Mouse (Mus musculus): ENCODE measurements around the gene Aldh1a1. TPM values are rescaled to one million over a fixed set of nuclear protein-coding genes. Genes with fewer than 3 reads are reported as not detected.
"Not testable (repeated sequence)": the region's sequence is repeated elsewhere in the genome, so short reads cannot be mapped to it uniquely, and the experiment has no call there.

The Aldh1a1 gene
- polyA plus RNA-seq, 1 experiment from 2014 or later, result 0.32 TPM

GRCm38 (mm10) chr19:20647496-20647895 is 155.0 kb downstream of the Aldh1a1 start:
- not testable (repeated sequence) for H3K36me3 ChIP-seq (ENCODE audit: control insufficient read depth, insufficient read depth, low read length); DNase-seq (ENCODE audit: low spot score); H3K9ac ChIP-seq (ENCODE audit: low read length); H3K27ac ChIP-seq (ENCODE audit: low read depth, low read length); H3K9me3 ChIP-seq (ENCODE audit: control insufficient read depth, low read length); H3K27me3 ChIP-seq (ENCODE audit: control insufficient read depth, insufficient read depth, low read length); H3K4me3 ChIP-seq (ENCODE audit: low read depth, low read length); H3K4me1 ChIP-seq (replicated peaks; ENCODE audit: control insufficient read depth, insufficient read depth, low read length); H3K4me2 ChIP-seq (ENCODE audit: low read depth, low read length, severe bottlenecking); ATAC-seq (replicated peaks; ENCODE audit: low FRiP score)

- 35% methylated on average over 2 of the region's 2 CpGs for WGBS
- Histone ChIP-seq H3K27me3 (ENCODE audit: control insufficient read depth, insufficient read depth, low read length) (no peaks in the 10 kb centered on the region), H3K27ac (ENCODE audit: low read depth, low read length) (no peak overlapping the region), H3K9me3 (ENCODE audit: control insufficient read depth, low read length) (no peaks in the 10 kb centered on the region), H3K9ac (ENCODE audit: low read length) (no peak overlapping the region), H3K4me2 (ENCODE audit: low read depth, low read length, severe bottlenecking) (no peak overlapping the region), H3K36me3 (ENCODE audit: control insufficient read depth, insufficient read depth, low read length) (no peaks in the 10 kb centered on the region), H3K4me3 (ENCODE audit: low read depth, low read length) (no peak overlapping the region), H3K4me1 (replicated peaks; ENCODE audit: control insufficient read depth, insufficient read depth, low read length) (no peaks in the 10 kb centered on the region)
- no peak; the same call in 1 of the 2 replicates for ATAC-seq (replicated peaks; ENCODE audit: low FRiP score)
- DNase-seq (ENCODE audit: low spot score), result no peak
These were observed 157.5 kb downstream of the Aldh1a1 start for GRCm38 (mm10) chr19:20650008-20650407.

GRCm38 (mm10) chr19:20653082-20653676 is 160.7 kb downstream of the Aldh1a1 start:
- Histone ChIP-seq H3K27me3 (ENCODE audit: control insufficient read depth, insufficient read depth, low read length) (no peaks in the 10 kb centered on the region), H3K27ac (ENCODE audit: low read depth, low read length) (no peak overlapping the region), H3K9ac (ENCODE audit: low read length) (no peak overlapping the region), H3K4me2 (ENCODE audit: low read depth, low read length, severe bottlenecking) (no peak overlapping the region), H3K4me3 (ENCODE audit: low read depth, low read length) (no peak overlapping the region), H3K4me1 (replicated peaks; ENCODE audit: control insufficient read depth, insufficient read depth, low read length) (no peaks in the 10 kb centered on the region), H3K36me3 (ENCODE audit: control insufficient read depth, insufficient read depth, low read length) (no peaks in the 10 kb centered on the region), H3K9me3 (ENCODE audit: control insufficient read depth, low read length) (no peaks in the 10 kb centered on the region)
- ATAC-seq (replicated peaks; ENCODE audit: low FRiP score), result no peak
- WGBS, result 88% methylated on average over 1 of the region's 1 CpGs
- no peak for DNase-seq (ENCODE audit: low spot score)

GRCm38 (mm10) chr19:20654141-20654873 is 161.8 kb downstream of the Aldh1a1 start:
- H3K27me3 ChIP-seq (ENCODE audit: control insufficient read depth, insufficient read depth, low read length), result no peaks in the 10 kb centered on the region
- no peak overlapping the region for H3K4me3 ChIP-seq (ENCODE audit: low read depth, low read length)
- no peak for ATAC-seq (replicated peaks; ENCODE audit: low FRiP score)
- no peaks in the 10 kb centered on the region for H3K36me3 ChIP-seq (ENCODE audit: control insufficient read depth, insufficient read depth, low read length)
- no peaks in the 10 kb centered on the region for H3K4me1 ChIP-seq (replicated peaks; ENCODE audit: control insufficient read depth, insufficient read depth, low read length)
- no peak for DNase-seq (ENCODE audit: low spot score)
- H3K9ac ChIP-seq (ENCODE audit: low read length), result no peak overlapping the region
- H3K27ac ChIP-seq (ENCODE audit: low read depth, low read length), result no peak overlapping the region
- H3K4me2 ChIP-seq (ENCODE audit: low read depth, low read length, severe bottlenecking), result no peak overlapping the region
- H3K9me3 ChIP-seq (ENCODE audit: control insufficient read depth, low read length), result no peaks in the 10 kb centered on the region
- WGBS, result 81% methylated on average over 3 of the region's 3 CpGs

GRCm38 (mm10) chr19:20677697-20678355 is 185.3 kb downstream of the Aldh1a1 start:
- 84% methylated on average over 3 of the region's 3 CpGs for WGBS
- ATAC-seq (replicated peaks; ENCODE audit: low FRiP score), result no peak
- Histone ChIP-seq H3K27me3 (ENCODE audit: control insufficient read depth, insufficient read depth, low read length) (no peaks in the 10 kb centered on the region), H3K36me3 (ENCODE audit: control insufficient read depth, insufficient read depth, low read length) (no peaks in the 10 kb centered on the region), H3K27ac (ENCODE audit: low read depth, low read length) (no peak overlapping the region), H3K4me3 (ENCODE audit: low read depth, low read length) (no peak overlapping the region), H3K4me2 (ENCODE audit: low read depth, low read length, severe bottlenecking) (no peak overlapping the region), H3K9ac (ENCODE audit: low read length) (no peak overlapping the region), H3K9me3 (ENCODE audit: control insufficient read depth, low read length) (no peaks in the 10 kb centered on the region), H3K4me1 (replicated peaks; ENCODE audit: control insufficient read depth, insufficient read depth, low read length) (no peaks in the 10 kb centered on the region)
- DNase-seq (ENCODE audit: low spot score), result no peak

Other genes starting within 250 kb of the Aldh1a1 start
- 4.1 and 5.3 TPM in 2 replicates for gene Anxa1, start 101.8 kb upstream of the Aldh1a1 start, polyA plus RNA-seq (2014; fragmentation: Nextera tagmentation; extraction: Ambion mirVana)
- gene Aldh1a7, start 234.8 kb downstream of the Aldh1a1 start, polyA plus RNA-seq (2014; fragmentation: Nextera tagmentation; extraction: Ambion mirVana), result 0.33 and 0.49 TPM in 2 replicates

Data from forebrain, embryonic 11.5 days (tissue).